Mouse (Mus musculus) bone marrow, adult 2 months (tissue): ENCODE results near the gene BC037034. TPM values are rescaled to one million over a fixed set of nuclear protein-coding genes. Genes with fewer than 3 reads are reported as not detected.

ENCODE experiments used
- H3K27ac ChIP-seq: fragments of 200-500 bp; 2 replicates; pipeline ENCODE4 v1.5.1; 2012; ENCODE audit warnings: low read depth, mild to moderate bottlenecking, control low read depth, inconsistent platforms, low read length; ENCODE audit not compliant: control insufficient read depth, poor library complexity, insufficient read depth
- H3K4me1 ChIP-seq: fragments of 200-500 bp; 2 replicates; pipeline ENCODE4 v1.6.1; 2011; ENCODE audit warnings: low read length; ENCODE audit not compliant: control insufficient read depth, insufficient read depth
- H3K4me3 ChIP-seq: fragments of 200-500 bp; replicated peaks from 2 replicates; pipeline ENCODE3; 2011; ENCODE audit warnings: mild to moderate bottlenecking, low read depth, low read length, control low read depth; ENCODE audit not compliant: control insufficient read depth
- CTCF ChIP-seq: fragments of 200-500 bp; IDR thresholded peaks from 2 replicates; pipeline ENCODE4 v1.5.1; 2011; ENCODE audit warnings: low read length, control low read depth; ENCODE audit not compliant: control insufficient read depth, insufficient read depth
- POLR2A ChIP-seq: fragments of 200-500 bp; IDR thresholded peaks from 2 replicates; pipeline ENCODE4 v1.6.1; 2011; ENCODE audit warnings: low read depth, mild to moderate bottlenecking, control low read depth, low read length, borderline replicate concordance; ENCODE audit not compliant: control insufficient read depth
- WGBS: fragments of 180-500 bp; shearing (Covaris S2); methylation state at CpG from one replicate; pipeline ENCODE4 v1.1.7; 2018; 5-methylcytosine and 5-hydroxymethylcytosine counted together
- polyA plus RNA-seq: library from polyadenylated mRNA; stranded (reverse); fragments of >200 nt; gene quantifications from 2 replicates; pipeline ENCODE4 v1.2.4, GENCODE M21; 2011; ENCODE audit warnings: low replicate concordance; ENCODE audit not compliant: missing spikeins, insufficient read depth, insufficient read length

The BC037034 gene
- polyA plus RNA-seq, 1 experiment, result 151 TPM

GRCm38 (mm10) chr5:138280829-138281228, 17.0 kb upstream of the BC037034 start:
- Histone ChIP-seq H3K27ac (no peak overlapping the region), H3K4me1 (no peaks in the 10 kb centered on the region), H3K4me3 (no peak overlapping the region)
- WGBS, result 84% methylated on average over 15 of the region's 15 CpGs
- TF ChIP-seq CTCF (no peak), POLR2A (no peak)

- H3K27ac ChIP-seq, result no peak overlapping the region
- H3K4me1 ChIP-seq, result no peaks in the 10 kb centered on the region
- TF ChIP-seq POLR2A (0 out of 2 replicates have a peak, but pooled peaks have one; percentile 13), CTCF (no peak)
- WGBS, result 29% methylated on average over 26 of the region's 26 CpGs
- peak overlapping the region; percentile 19 for H3K4me3 ChIP-seq
Observed at GRCm38 (mm10) chr5:138280425-138280768, 16.6 kb upstream of the BC037034 start.

GRCm38 (mm10) chr5:138279585-138280424, 16.0 kb upstream of the BC037034 start, which contains the start of the genes Gm43720, Gpc2 and Stag3:
TSS of gene Gm43720 (minus strand) at chr5:138279958.
TSS of gene Gpc2 (minus strand) at chr5:138280005.
TSS of gene Stag3 (plus strand) at chr5:138280240.
- TF ChIP-seq POLR2A (no peak; the same call in 1 of the 2 replicates), CTCF (no peak)
- no peak within 1 kb of the TSS for H3K27ac ChIP-seq
- no peaks in the 10 kb centered on the region for H3K4me1 ChIP-seq
- 1% methylated on average over 56 of the region's 56 CpGs for WGBS
- peak within 1 kb of the TSS; percentile 64 for H3K4me3 ChIP-seq

- WGBS, result 82% methylated on average over 7 of the region's 7 CpGs
- Histone ChIP-seq H3K4me3 (no peak overlapping the region), H3K27ac (no peak overlapping the region), H3K4me1 (no peaks in the 10 kb centered on the region)
- no peak for TF ChIP-seq POLR2A
- TF ChIP-seq CTCF, result no peak
Observed at GRCm38 (mm10) chr5:138277994-138278393, 14.2 kb upstream of the BC037034 start.

GRCm38 (mm10) chr5:138275216-138276050, 11.6 kb upstream of the BC037034 start:
- no peak overlapping the region for H3K27ac ChIP-seq
- H3K4me3 ChIP-seq, result no peak overlapping the region
- WGBS, result 85% methylated on average over 41 of the region's 41 CpGs
- TF ChIP-seq POLR2A (no peak), CTCF (no peak)
- H3K4me1 ChIP-seq, result no peaks in the 10 kb centered on the region

GRCm38 (mm10) chr5:138274186-138274585, 10.4 kb upstream of the BC037034 start:
- WGBS, result 72% methylated on average over 8 of the region's 8 CpGs
- TF ChIP-seq POLR2A, result no peak
- no peak for TF ChIP-seq CTCF
- H3K4me3 ChIP-seq, result no peak overlapping the region
- no peak overlapping the region for H3K27ac ChIP-seq
- peaks cover 2% of the 10 kb centered on the region; the same call in 1 of the 2 replicates for H3K4me1 ChIP-seq

GRCm38 (mm10) chr5:138272409-138272923, 8.6 kb upstream of the BC037034 start, which contains the start of gene Gal3st4:
TSS of gene Gal3st4 (minus strand) at chr5:138272840.
- no peak within 1 kb of the TSS for H3K4me3 ChIP-seq
- no peak for TF ChIP-seq POLR2A
- TF ChIP-seq CTCF, result no peak
- no peak within 1 kb of the TSS for H3K27ac ChIP-seq
- peaks cover 2% of the 10 kb centered on the region; the same call in 1 of the 2 replicates for H3K4me1 ChIP-seq
- 49% methylated on average over 12 of the region's 12 CpGs for WGBS

GRCm38 (mm10) chr5:138271232-138271631, 7.4 kb upstream of the BC037034 start:
- Histone ChIP-seq H3K27ac (no peak overlapping the region), H3K4me3 (no peak overlapping the region), H3K4me1 (peaks cover 2% of the 10 kb centered on the region; the same call in 1 of the 2 replicates)
- no peak for TF ChIP-seq POLR2A
- no peak for TF ChIP-seq CTCF
- 57% methylated on average over 3 of the region's 3 CpGs for WGBS
